Mouse (Mus musculus) A20 (cell line): Measurements from ENCODE around the gene Tmie.
A peak's percentile ranks its signal among the peaks of the same experiment; 100 is the strongest.
"Not testable (repeated sequence)": the region's sequence is repeated elsewhere in the genome, so short reads cannot be mapped to it uniquely, and the experiment has no call there.

ENCODE experiments used
- DNase-seq: peaks from one replicate; pipeline ENCODE4 v3.0.0-alpha.2; 2011; ENCODE audit warnings: low read depth, low spot score

The Tmie gene

GRCm38 (mm10) chr9:110841438-110841837, 38.5 kb downstream of the Tmie start:
- no peak for DNase-seq

GRCm38 (mm10) chr9:110840905-110841304, 39.0 kb downstream of the Tmie start:
- DNase-seq, result no peak

GRCm38 (mm10) chr9:110836112-110836511, 43.8 kb downstream of the Tmie start:
- DNase-seq, result no peak

GRCm38 (mm10) chr9:110834961-110835360, 45.0 kb downstream of the Tmie start:
- DNase-seq, result no peak

GRCm38 (mm10) chr9:110834411-110834810, 45.5 kb downstream of the Tmie start, which contains the start of gene Prss45:
TSS of gene Prss45 (plus strand) at chr9:110834588.
- no peak for DNase-seq

- DNase-seq, result peak; percentile 41
Measured at GRCm38 (mm10) chr9:110833021-110833420, 46.9 kb downstream of the Tmie start.

- DNase-seq, result no peak
Measured at GRCm38 (mm10) chr9:110826390-110826789, 53.5 kb downstream of the Tmie start, which contains the start of gene Prss43. TSS of gene Prss43 (plus strand) at chr9:110826690.

- peak; percentile 55 for DNase-seq
Measured at GRCm38 (mm10) chr9:110825832-110826231, 54.1 kb downstream of the Tmie start.

- no peak for DNase-seq
Measured at GRCm38 (mm10) chr9:110825426-110825825, 54.5 kb downstream of the Tmie start.

GRCm38 (mm10) chr9:110821436-110821835, 58.5 kb downstream of the Tmie start:
- no peak for DNase-seq

- not testable (repeated sequence) for DNase-seq
Measured at GRCm38 (mm10) chr9:110820546-110820945, 59.4 kb downstream of the Tmie start.
